Mouse (Mus musculus) adrenal gland, adult 2 months (tissue): ENCODE data around the gene Taf13. TPM values are rescaled to one million over a fixed set of nuclear protein-coding genes. Genes with fewer than 3 reads are reported as not detected.

ENCODE experiments used
- DNase-seq: peaks from one replicate; pipeline ENCODE4 v3.0.0; 2021
- microRNA-seq, 2 experiments: library from miRNA; unstranded; fragments of <30 nt; microRNA quantifications; one replicate each; pipeline ENCODE4 v1.2.0; 2021
- polyA plus RNA-seq: library from polyadenylated mRNA; depleted of rRNA; stranded (reverse); fragments of >200 nt; gene quantifications from 2 replicates; pipeline ENCODE4 v1.2.3, GENCODE M21; 2012; rRNA removed
- total RNA-seq, 2 experiments: library from RNA; stranded (reverse); gene quantifications; 2 replicates each; pipeline ENCODE4 v1.2.3; 2021

Gene Taf13
- total and polyA plus RNA-seq, 3 experiments, result 0.98 to 30.3 (median 28.7) TPM

- no peak for DNase-seq
Measured at GRCm38 (mm10) chr3:108572309-108573010, 962 bp downstream of the Taf13 start.

GRCm38 (mm10) chr3:108574018-108574417 is 2.5 kb downstream of the Taf13 start:
- DNase-seq, result no peak

GRCm38 (mm10) chr3:108584580-108584979 is 13.1 kb downstream of the Taf13 start:
- DNase-seq, result no peak

- no peak for DNase-seq
Measured at GRCm38 (mm10) chr3:108588446-108588845, 16.9 kb downstream of the Taf13 start.

- peak; percentile 99 for DNase-seq
Measured at GRCm38 (mm10) chr3:108590786-108591529, 19.5 kb downstream of the Taf13 start, which contains the start of gene Wdr47. Wdr47 (plus strand) TSS chr3:108591279.

GRCm38 (mm10) chr3:108591530-108592522 is 20.3 kb downstream of the Taf13 start:
- DNase-seq, result no peak

GRCm38 (mm10) chr3:108608906-108609305 is 37.4 kb downstream of the Taf13 start:
- no peak for DNase-seq

Small RNAs within 50 kb of the gene (microRNA-seq; reads per million reads assigned to microRNA genes)
- 0 reads per million in 2 experiments for gene Gm22860

Other genes with a start within 250 kb of the Taf13 start
- gene Mybphl, start 206.8 kb upstream of the Taf13 start, total RNA-seq, result not detected
- gene Mybphl, start 206.8 kb upstream of the Taf13 start, polyA plus RNA-seq, result not detected in 2 replicates
- 1 to 10 TPM in 1 of 2 experiments, under 1 TPM in 1; 0.66 to 1.3 TPM for gene Psrc1, start 187.9 kb upstream of the Taf13 start, total RNA-seq
- gene Psrc1, start 187.9 kb upstream of the Taf13 start, polyA plus RNA-seq, result 2.6 and 4.0 TPM in 2 replicates
- gene Celsr2, start 156.1 kb upstream of the Taf13 start, total RNA-seq, result 1 to 10 TPM; 6.1 to 8.3 TPM
- gene Celsr2, start 156.1 kb upstream of the Taf13 start, polyA plus RNA-seq, result 9.9 and 17.1 TPM in 2 replicates
- 100 to 1,000 TPM; 198 to 212 TPM for gene Sars, start 126.5 kb upstream of the Taf13 start, total RNA-seq
- 23.8 and 32.6 TPM in 2 replicates for gene Sars, start 126.5 kb upstream of the Taf13 start, polyA plus RNA-seq
- gene 1700013F07Rik, start 37.5 kb upstream of the Taf13 start, total RNA-seq, result not detected
- not detected in 2 replicates for gene 1700013F07Rik, start 37.5 kb upstream of the Taf13 start, polyA plus RNA-seq
- gene 5330417C22Rik, start 35.2 kb upstream of the Taf13 start, total RNA-seq, result 1 to 10 TPM; 2.4 to 6.5 TPM
- 2.4 and 2.5 TPM in 2 replicates for gene 5330417C22Rik, start 35.2 kb upstream of the Taf13 start, polyA plus RNA-seq
- 10 to 100 TPM; 51.1 to 60.5 TPM for gene Tmem167b, start 9.2 kb upstream of the Taf13 start, total RNA-seq
- gene Tmem167b, start 9.2 kb upstream of the Taf13 start, polyA plus RNA-seq, result 2.5 and 3.3 TPM in 2 replicates
- gene Wdr47, start 19.6 kb downstream of the Taf13 start, total RNA-seq, result 10 to 100 TPM; 10.0 to 14.6 TPM
- 3.6 and 3.7 TPM in 2 replicates for gene Wdr47, start 19.6 kb downstream of the Taf13 start, polyA plus RNA-seq
- 10 to 100 TPM; 27.7 to 41.0 TPM for gene Clcc1, start 82.2 kb downstream of the Taf13 start, total RNA-seq
- 10.4 and 13.9 TPM in 2 replicates for gene Clcc1, start 82.2 kb downstream of the Taf13 start, polyA plus RNA-seq
- gene Gpsm2, start 150.6 kb downstream of the Taf13 start, total RNA-seq, result 1 to 10 TPM; 1.7 to 2.9 TPM
- gene Gpsm2, start 150.6 kb downstream of the Taf13 start, polyA plus RNA-seq, result 0.58 and 1.0 TPM in 2 replicates
- not detected for gene Aknad1, start 168.0 kb downstream of the Taf13 start, total RNA-seq
- not detected in 2 replicates for gene Aknad1, start 168.0 kb downstream of the Taf13 start, polyA plus RNA-seq